Mouse (Mus musculus): ENCODE data around the gene Smyd3.

DNA sequence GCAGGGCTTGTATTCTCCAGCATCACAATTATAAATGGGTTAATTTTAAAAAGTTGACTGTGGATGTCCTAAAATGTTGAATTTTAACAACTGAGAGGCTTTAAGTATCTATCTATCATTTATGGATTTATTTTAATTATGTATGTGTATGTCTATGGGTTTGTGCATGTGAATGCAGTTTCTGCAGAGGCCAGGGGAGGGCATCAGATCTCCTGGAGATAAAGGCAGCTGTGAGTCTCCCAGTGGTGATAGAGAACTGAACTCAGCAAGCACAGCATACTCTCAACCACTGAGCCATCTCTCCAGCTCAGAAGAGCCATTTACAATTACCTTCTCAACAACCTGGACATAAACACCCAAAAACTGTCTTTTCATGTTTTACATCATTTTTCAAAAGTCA lies 321.4 kb downstream of the Smyd3 start:
- TF ChIP-seq CTCF (IDR thresholded peaks at IDR 0.05; ENCODE audit: low read depth, low read length) (peak; percentile 5; the same call in 1 of the 2 replicates), POLR2A (IDR thresholded peaks at IDR 0.05; ENCODE audit: extremely low read depth, insufficient read depth, low read length) (no peak)

All from liver, adult 2 months (tissue).